Mouse (Mus musculus) erythroblast, embryonic 14.5 days (primary cell): ENCODE results near the gene St3gal5. TPM values are rescaled to one million over a fixed set of nuclear protein-coding genes. Genes with fewer than 3 reads are reported as not detected.

Experiments
- H3K27me3 ChIP-seq: 2 replicates; pipeline ENCODE4 v1.6.1; 2012; ENCODE audit warnings: inconsistent platforms; ENCODE audit not compliant: control insufficient read depth
- H3K36me3 ChIP-seq: 2 replicates; pipeline ENCODE4 v1.6.1; 2012; ENCODE audit warnings: mild to moderate bottlenecking, inconsistent platforms; ENCODE audit not compliant: control insufficient read depth
- H3K4me1 ChIP-seq: 2 replicates; pipeline ENCODE4 v1.6.1; 2012; ENCODE audit warnings: inconsistent platforms; ENCODE audit not compliant: control insufficient read depth
- H3K4me3 ChIP-seq: replicated peaks from 2 replicates; pipeline ENCODE3; 2012; ENCODE audit warnings: moderate library complexity, mild to moderate bottlenecking, inconsistent platforms
- H3K9me3 ChIP-seq: 2 replicates; pipeline ENCODE4 v1.6.1; 2012; ENCODE audit warnings: low read length, inconsistent platforms, mixed read lengths; ENCODE audit not compliant: control insufficient read depth
- GATA1 ChIP-seq: IDR thresholded peaks from 2 replicates; pipeline ENCODE4 v1.6.1; 2012; ENCODE audit warnings: low read length, inconsistent platforms, mixed read lengths
- TAL1 ChIP-seq: IDR thresholded peaks from 3 replicates; pipeline ENCODE4 v1.6.1; 2012; ENCODE audit warnings: low read length, inconsistent platforms, mixed read lengths
- polyA plus RNA-seq: library from polyadenylated mRNA; stranded (reverse); fragments of >175 nt; gene quantifications from 2 replicates; pipeline ENCODE4 v1.2.3, GENCODE M21; 2012

The St3gal5 gene
- polyA plus RNA-seq, 1 experiment = 56.9 TPM

GRCm38 (mm10) chr6:72179562-72180502, 82.4 kb downstream of the St3gal5 start:
- peaks cover 2% of the 10 kb centered on the region; the same call in 1 of the 2 replicates for H3K27me3 ChIP-seq
- no peak for TF ChIP-seq TAL1
- no peak for TF ChIP-seq GATA1
- no peak overlapping the region for H3K4me3 ChIP-seq
- H3K4me1 ChIP-seq = no peaks in the 10 kb centered on the region
- no peaks in the 10 kb centered on the region for H3K9me3 ChIP-seq
- no peaks in the 10 kb centered on the region for H3K36me3 ChIP-seq

DNA sequence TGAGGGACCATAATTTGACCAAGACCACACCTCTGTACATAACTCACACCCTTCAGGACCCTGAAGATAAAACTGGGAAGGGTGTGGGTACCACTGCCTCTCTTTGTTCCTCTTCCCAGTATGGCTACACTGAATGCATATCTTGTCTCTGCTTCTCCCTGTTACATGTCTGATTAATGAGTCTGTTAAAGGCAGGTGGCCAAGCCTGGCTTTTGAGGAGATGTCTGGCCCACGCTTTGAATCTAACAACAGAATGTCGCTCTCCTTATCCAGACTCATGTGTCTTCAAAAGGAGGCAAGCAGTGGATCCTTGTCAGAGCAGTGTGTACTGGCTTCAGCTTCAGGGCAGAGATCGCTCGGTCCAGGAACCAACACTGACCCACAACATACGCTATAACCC, 87.2 kb downstream of the St3gal5 start:
- Histone ChIP-seq H3K4me3 (no peak overlapping the region), H3K9me3 (no peaks in the 10 kb centered on the region), H3K27me3 (peaks cover 29% of the 10 kb centered on the region), H3K36me3 (no peaks in the 10 kb centered on the region), H3K4me1 (no peaks in the 10 kb centered on the region)
- TF ChIP-seq TAL1 (no peak), GATA1 (no peak)

- H3K27me3 ChIP-seq = peaks cover 42% of the 10 kb centered on the region
- H3K4me1 ChIP-seq = no peaks in the 10 kb centered on the region
- no peaks in the 10 kb centered on the region for H3K36me3 ChIP-seq
- H3K4me3 ChIP-seq = no peak overlapping the region
- TF ChIP-seq GATA1 (no peak), TAL1 (no peak)
- H3K9me3 ChIP-seq = no peaks in the 10 kb centered on the region
Observed at GRCm38 (mm10) chr6:72185893-72186490, 88.6 kb downstream of the St3gal5 start.

GRCm38 (mm10) chr6:72186809-72187208, 89.4 kb downstream of the St3gal5 start:
- Histone ChIP-seq H3K4me3 (no peak overlapping the region), H3K9me3 (no peaks in the 10 kb centered on the region), H3K4me1 (no peaks in the 10 kb centered on the region), H3K36me3 (no peaks in the 10 kb centered on the region), H3K27me3 (peaks cover 48% of the 10 kb centered on the region)
- TF ChIP-seq TAL1 (no peak), GATA1 (no peak)

DNA sequence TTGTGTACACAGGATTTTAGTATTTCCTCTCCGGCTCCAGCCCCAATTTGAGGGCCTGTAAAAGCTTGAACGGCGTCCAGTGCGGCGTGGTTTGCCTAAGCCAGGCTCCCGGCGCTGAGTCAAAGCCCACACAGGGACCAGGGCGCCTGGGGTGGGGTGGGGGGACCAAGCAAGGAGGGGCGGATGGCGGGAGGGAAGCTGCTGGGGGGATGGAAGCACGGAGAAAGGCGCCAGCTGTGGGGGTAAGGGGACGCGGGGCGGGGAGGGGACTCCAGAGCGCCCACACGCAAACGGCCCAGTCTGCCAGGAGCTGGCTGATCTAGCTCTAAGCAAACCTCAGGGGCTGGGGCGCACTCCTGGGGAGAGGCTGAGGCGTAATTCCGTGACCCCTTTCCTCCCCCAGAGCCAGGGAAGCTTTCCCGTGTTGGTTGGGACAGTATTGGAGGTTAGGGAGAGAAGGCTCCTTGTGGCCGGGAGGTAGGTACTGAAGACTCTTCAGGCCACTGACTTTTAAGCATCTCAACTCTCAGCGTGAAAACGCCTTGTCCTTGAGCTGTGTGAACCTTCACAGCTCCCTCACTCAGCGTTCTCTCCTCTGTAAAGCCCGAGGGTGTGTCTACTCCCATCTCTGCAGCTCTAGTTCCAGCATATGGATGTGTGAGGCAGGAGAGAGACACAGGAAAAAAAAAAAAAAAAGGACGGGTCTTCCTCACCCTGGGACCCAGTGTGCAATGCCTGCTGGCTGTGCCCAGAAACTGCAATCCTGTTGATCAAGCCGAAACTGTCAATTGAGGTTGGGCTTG, 91.9 kb downstream of the St3gal5 start:
- no peaks in the 10 kb centered on the region; the same call in 1 of the 2 replicates for H3K9me3 ChIP-seq
- no peaks in the 10 kb centered on the region for H3K4me1 ChIP-seq
- H3K4me3 ChIP-seq = no peak overlapping the region
- TF ChIP-seq TAL1 (no peak), GATA1 (no peak)
- H3K27me3 ChIP-seq = peaks cover 51% of the 10 kb centered on the region
- H3K36me3 ChIP-seq = no peaks in the 10 kb centered on the region

GRCm38 (mm10) chr6:72190120-72190519, 92.7 kb downstream of the St3gal5 start:
- no peaks in the 10 kb centered on the region for H3K36me3 ChIP-seq
- no peak for TF ChIP-seq GATA1
- no peak for TF ChIP-seq TAL1
- H3K4me3 ChIP-seq = no peak overlapping the region
- no peaks in the 10 kb centered on the region for H3K4me1 ChIP-seq
- no peaks in the 10 kb centered on the region; the same call in 1 of the 2 replicates for H3K9me3 ChIP-seq
- H3K27me3 ChIP-seq = peaks cover 51% of the 10 kb centered on the region

GRCm38 (mm10) chr6:72190577-72190976, 93.2 kb downstream of the St3gal5 start:
- TF ChIP-seq GATA1 (no peak), TAL1 (no peak)
- Histone ChIP-seq H3K9me3 (no peaks in the 10 kb centered on the region; the same call in 1 of the 2 replicates), H3K36me3 (no peaks in the 10 kb centered on the region), H3K27me3 (peaks cover 51% of the 10 kb centered on the region), H3K4me1 (no peaks in the 10 kb centered on the region), H3K4me3 (no peak overlapping the region)

DNA sequence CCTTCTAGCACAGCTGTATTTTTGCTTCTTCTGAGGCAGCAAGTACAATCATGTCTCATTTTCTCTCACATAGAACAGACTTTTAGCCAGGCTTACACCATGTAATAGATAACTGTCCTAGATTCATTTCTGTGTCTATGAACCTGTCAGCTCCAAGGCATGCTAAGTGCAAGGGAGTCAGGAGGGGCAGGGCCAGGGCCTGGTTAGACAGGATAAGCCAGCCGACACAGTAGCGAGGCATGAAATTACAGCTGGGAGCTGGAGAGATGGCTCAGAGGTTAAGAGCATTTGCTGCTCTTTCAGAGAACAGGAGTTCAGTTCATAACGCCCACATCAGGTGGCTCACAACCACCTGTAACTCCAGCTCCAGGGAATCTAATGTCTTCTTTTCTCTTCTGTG, 99.3 kb downstream of the St3gal5 start:
- no peaks in the 10 kb centered on the region; the same call in 1 of the 2 replicates for H3K9me3 ChIP-seq
- TF ChIP-seq GATA1 (no peak), TAL1 (no peak)
- H3K27me3 ChIP-seq = peaks cover 2% of the 10 kb centered on the region
- no peak overlapping the region for H3K4me3 ChIP-seq
- no peaks in the 10 kb centered on the region for H3K4me1 ChIP-seq
- H3K36me3 ChIP-seq = no peaks in the 10 kb centered on the region
